Mouse (Mus musculus): ENCODE results near the gene Celf2.

GRCm38 (mm10) chr2:6659834-6660233 lies 849.5 kb downstream of the Celf2 start:
- TF ChIP-seq CTCF (IDR thresholded peaks at IDR 0.05; ENCODE audit: low read depth, low read length) (no peak), POLR2A (IDR thresholded peaks at IDR 0.05; ENCODE audit: borderline replicate concordance, low read depth, low read length) (no peak)

Data from bone marrow macrophage, adult 2 months (primary cell).